Mouse (Mus musculus): ENCODE results near the gene Slc35f6.
"Not testable (repeated sequence)": the region's sequence is repeated elsewhere in the genome, so short reads cannot be mapped to it uniquely, and the experiment has no call there.

Gene Slc35f6

DNA sequence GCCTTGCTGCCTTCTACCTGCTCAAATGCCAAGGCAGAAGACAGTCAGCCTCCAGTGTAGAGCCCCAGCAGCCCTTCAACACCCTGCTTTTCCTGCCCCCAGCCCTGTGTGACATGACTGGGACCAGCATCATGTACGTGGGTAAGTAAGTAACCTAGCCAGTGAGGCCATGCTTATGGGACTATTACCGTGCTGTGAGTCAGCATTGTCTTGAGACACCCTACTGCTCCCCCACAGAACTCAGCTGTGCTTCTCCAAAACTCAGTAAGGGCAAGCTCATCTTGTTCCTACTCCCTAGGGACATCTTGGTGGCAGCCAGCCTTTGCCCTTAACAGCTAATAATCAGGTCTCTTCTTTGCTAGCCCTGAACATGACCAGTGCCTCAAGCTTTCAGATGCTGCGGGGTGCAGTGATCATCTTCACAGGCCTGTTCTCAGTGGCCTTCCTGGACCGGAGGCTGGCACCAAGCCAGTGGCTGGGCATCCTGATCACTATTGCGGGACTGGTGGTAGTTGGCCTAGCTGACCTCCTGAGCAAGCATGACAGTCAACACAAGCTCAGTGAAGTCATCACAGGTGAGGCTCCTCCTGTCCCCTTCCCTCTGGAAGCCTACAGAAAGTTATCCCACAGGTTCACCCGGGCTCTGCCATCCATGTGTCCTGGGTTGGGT lies 7.9 kb downstream of the Slc35f6 start:
- no peak for DNase-seq (ENCODE audit: low read depth, low spot score)

GRCm38 (mm10) chr5:30659042-30659441 lies 11.3 kb downstream of the Slc35f6 start:
- no peak for DNase-seq (ENCODE audit: low read depth, low spot score)

DNA sequence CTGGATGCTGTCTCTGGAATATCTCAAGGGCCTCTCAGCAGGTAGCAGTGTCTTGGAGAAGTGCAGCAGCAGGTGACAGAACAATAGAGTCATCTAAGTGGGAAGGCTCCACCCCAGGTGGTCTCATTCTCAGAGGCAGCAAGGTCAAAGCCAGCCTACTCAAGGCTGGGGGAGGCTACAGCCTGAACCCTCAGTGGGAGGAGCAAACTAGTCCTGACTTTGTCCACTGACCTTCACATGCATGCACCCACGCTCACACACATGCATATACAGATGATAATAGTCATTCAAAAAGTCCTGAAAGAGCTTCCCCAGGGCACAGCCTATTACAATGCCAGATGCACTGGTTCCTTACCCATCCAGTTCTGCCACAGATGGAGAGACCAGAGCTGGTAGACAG lies 12.5 kb downstream of the Slc35f6 start:
- no peak for DNase-seq (ENCODE audit: low read depth, low spot score)

DNA sequence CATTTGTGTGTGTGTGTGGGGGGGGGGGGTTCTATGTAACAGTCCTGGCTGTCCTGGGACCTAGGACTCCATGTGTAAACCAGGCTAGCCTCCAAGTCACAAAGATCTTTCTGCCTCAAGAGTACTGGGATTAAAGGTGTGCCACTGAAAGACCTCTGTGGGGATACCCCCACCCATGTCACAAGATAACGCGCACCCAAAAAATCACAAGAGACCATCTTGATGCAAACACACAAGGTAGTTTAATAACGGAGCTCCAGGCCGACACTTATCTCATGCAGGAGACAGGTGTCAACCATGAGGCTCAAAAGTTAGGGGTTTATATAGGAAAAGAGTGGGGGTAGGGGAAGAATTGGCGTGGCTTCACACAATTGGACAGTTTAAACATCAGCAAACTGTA lies 13.1 kb downstream of the Slc35f6 start:
- DNase-seq (ENCODE audit: low read depth, low spot score), result no peak

DNA sequence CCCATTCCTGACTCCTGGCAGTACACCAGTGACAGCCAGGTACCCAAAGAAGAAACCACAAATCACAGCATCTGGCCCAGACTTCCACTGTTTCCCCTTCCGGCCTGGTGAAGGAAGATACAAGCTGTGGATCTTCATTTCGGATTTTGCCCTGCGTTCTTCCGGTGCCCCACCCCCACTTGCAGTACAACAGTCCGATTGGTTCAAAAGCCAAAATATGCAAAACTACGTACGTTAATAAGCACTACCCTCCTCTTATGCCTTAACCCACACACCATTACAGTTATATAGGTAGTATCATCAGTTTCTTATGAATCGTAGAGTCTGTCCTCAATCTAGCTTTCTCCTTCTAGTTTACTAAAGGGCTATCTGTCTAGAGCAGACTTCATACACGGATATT lies 17.6 kb downstream of the Slc35f6 start:
- no peak for DNase-seq (ENCODE audit: low read depth, low spot score)

GRCm38 (mm10) chr5:30665968-30666367 lies 18.2 kb downstream of the Slc35f6 start:
- no peak for DNase-seq (ENCODE audit: low read depth, low spot score)

- peak; percentile 77 for DNase-seq (ENCODE audit: low read depth, low spot score)
Observed at GRCm38 (mm10) chr5:30666391-30667195, 18.9 kb downstream of the Slc35f6 start, which contains the start of gene Cenpa. TSS of gene Cenpa (plus strand) at chr5:30666777.

DNA sequence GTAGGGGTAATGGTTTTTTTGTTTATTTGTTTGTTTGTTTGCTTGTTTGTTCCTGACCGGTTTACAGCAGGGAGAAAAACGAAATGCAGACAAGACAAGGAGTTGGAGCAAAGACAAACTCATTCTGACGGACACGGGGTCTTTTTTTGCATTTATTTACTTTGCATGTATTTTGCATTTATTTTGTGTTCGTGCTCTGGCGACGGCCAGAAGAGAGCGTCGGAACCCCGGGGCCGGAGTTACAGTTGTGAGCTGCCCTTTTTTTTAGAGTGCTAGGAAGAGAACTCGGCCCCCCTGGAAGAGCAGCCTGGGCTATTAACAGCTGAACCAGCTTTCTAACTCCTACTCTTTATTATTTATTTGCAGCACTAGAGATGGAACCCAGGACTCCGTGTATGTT lies 19.5 kb downstream of the Slc35f6 start:
- no peak for DNase-seq (ENCODE audit: low read depth, low spot score)

DNA sequence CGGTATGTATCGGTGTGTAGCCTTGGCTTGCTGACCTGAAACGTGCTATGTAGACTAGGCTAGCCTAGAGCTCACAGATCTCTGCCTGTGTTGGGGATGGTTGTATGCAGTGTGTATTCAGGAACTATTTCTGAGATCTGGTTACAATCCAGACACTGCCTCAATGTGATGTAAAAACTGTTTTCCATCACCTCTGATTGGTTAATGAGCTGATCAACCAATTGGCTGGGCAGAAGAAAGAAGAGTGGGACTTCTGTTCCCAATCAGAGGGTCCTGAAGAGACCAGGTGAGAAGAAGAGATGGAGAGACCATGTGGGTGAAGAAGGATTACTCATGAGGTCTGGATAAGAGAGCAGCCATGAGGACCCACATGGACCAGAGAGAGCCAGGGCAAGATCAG lies 20.0 kb downstream of the Slc35f6 start:
- DNase-seq (ENCODE audit: low read depth, low spot score), result no peak

- DNase-seq (ENCODE audit: low read depth, low spot score), result no peak
Observed at GRCm38 (mm10) chr5:30668637-30669495, 21.1 kb downstream of the Slc35f6 start.

GRCm38 (mm10) chr5:30669496-30669830 lies 21.7 kb downstream of the Slc35f6 start:
- no peak for DNase-seq (ENCODE audit: low read depth, low spot score)

- DNase-seq (ENCODE audit: low read depth, low spot score), result no peak
Observed at GRCm38 (mm10) chr5:30670091-30670490, 22.4 kb downstream of the Slc35f6 start.

- DNase-seq (ENCODE audit: low read depth, low spot score), result no peak
Observed at GRCm38 (mm10) chr5:30674001-30674400, 26.3 kb downstream of the Slc35f6 start.

DNA sequence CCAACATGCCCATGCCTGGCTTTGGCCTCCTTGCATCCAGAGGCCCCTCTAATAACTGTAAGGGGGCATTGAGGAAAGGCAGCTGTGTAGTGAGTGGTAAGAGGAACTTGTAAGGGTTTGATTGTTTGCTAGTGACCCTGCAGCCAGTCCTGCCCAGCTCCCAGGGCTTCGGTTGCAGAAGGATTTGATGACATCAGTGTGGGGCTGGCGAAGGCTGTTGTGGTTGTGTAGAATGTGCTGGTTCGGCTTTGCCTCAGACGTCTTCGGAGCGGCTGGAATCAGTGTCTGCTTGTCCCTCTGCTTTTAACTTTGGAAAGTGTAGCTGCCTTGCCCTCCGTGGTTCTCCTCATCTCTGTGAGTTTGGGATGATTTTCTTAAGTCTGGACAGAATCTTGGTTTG lies 29.1 kb downstream of the Slc35f6 start:
- no peak for DNase-seq (ENCODE audit: low read depth, low spot score)

- not testable (repeated sequence) for DNase-seq (ENCODE audit: low read depth, low spot score)
Observed at GRCm38 (mm10) chr5:30678069-30678468, 30.3 kb downstream of the Slc35f6 start.

- DNase-seq (ENCODE audit: low read depth, low spot score), result no peak
Observed at GRCm38 (mm10) chr5:30678722-30679296, 31.1 kb downstream of the Slc35f6 start.

GRCm38 (mm10) chr5:30679593-30679992 lies 31.9 kb downstream of the Slc35f6 start:
- no peak for DNase-seq (ENCODE audit: low read depth, low spot score)

GRCm38 (mm10) chr5:30681970-30682369 lies 34.2 kb downstream of the Slc35f6 start:
- no peak for DNase-seq (ENCODE audit: low read depth, low spot score)

DNA sequence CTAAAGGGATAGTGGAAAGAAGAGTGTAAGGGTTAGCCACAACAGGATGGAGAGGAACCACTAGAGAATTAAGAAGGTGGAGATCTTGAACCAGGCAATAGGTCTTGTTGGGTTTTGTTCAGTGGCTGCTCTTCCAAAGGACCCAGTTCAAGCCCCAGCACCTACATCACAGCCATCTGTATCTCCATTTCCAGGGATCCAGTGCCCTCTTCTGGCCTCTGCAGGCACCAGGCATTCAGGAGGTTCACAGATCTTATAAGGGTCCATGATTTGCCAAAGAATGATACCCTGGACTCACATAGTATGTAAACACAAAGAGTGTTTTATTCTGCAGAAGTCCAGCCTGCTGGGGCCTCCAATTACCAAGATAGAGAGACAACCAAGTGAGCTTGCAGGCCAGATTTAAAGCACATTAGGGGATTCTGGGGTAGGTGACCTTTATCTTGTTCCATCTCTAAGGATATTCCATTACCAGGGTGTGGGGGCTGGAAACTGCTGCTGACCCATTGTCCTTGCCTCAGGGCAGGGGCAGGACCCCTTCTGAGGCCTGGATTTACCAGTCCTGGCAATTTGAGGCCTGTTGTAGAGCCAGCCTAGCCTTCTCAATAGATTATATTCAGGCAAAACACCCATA lies 35.4 kb downstream of the Slc35f6 start:
- no peak for DNase-seq (ENCODE audit: low read depth, low spot score)

DNA sequence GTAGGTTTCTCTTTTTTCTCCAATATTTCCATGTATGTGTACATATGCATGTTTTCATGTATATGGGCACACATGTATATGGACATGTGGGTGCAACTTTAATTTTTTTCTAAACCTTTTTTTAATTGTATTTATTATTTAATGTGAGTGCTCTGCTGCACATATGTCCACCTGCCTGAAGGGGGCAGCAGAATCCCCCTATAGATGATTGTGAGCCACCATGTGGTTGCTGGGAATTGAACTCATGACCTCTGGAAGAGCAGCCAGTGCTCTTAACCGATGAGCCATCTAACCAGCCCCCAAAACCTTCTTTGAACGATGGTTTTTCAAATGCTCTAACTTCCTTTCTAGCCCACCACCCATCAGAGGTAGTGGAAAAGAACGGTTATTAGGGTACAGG lies 36.3 kb downstream of the Slc35f6 start:
- DNase-seq (ENCODE audit: low read depth, low spot score), result no peak

- DNase-seq (ENCODE audit: low read depth, low spot score), result no peak
Observed at GRCm38 (mm10) chr5:30686781-30687180, 39.0 kb downstream of the Slc35f6 start.
